Mouse (Mus musculus): ENCODE data around the gene Fam205a1.
"Not testable (repeated sequence)": the region's sequence is repeated elsewhere in the genome, so short reads cannot be mapped to it uniquely, and the experiment has no call there.

Fam205a1 gene

GRCm38 (mm10) chr4:42853788-42854187, at the start of gene Fam205a1:
Fam205a1 (minus strand) TSS chr4:42853888.
- not testable (repeated sequence) for DNase-seq (ENCODE audit: inconsistent ontology term)

- no peak for DNase-seq (ENCODE audit: inconsistent ontology term)
These were observed 49.0 kb upstream of the Fam205a1 start for GRCm38 (mm10) chr4:42902730-42903129.

- DNase-seq (ENCODE audit: inconsistent ontology term): no peak
These were observed 48.5 kb upstream of the Fam205a1 start for GRCm38 (mm10) chr4:42902174-42902573.

- DNase-seq (ENCODE audit: inconsistent ontology term): no peak
These were observed 47.2 kb upstream of the Fam205a1 start for GRCm38 (mm10) chr4:42900878-42901277.

GRCm38 (mm10) chr4:42898914-42899313, 45.2 kb upstream of the Fam205a1 start:
- no peak for DNase-seq (ENCODE audit: inconsistent ontology term)

GRCm38 (mm10) chr4:42895118-42895517, 41.4 kb upstream of the Fam205a1 start:
- DNase-seq (ENCODE audit: inconsistent ontology term): no peak

GRCm38 (mm10) chr4:42891176-42891575, 37.5 kb upstream of the Fam205a1 start:
- no peak for DNase-seq (ENCODE audit: inconsistent ontology term)

GRCm38 (mm10) chr4:42888806-42889205, 35.1 kb upstream of the Fam205a1 start:
- no peak for DNase-seq (ENCODE audit: inconsistent ontology term)

- no peak for DNase-seq (ENCODE audit: inconsistent ontology term)
These were observed 33.2 kb upstream of the Fam205a1 start for GRCm38 (mm10) chr4:42886926-42887325.

- no peak for DNase-seq (ENCODE audit: inconsistent ontology term)
These were observed 26.9 kb upstream of the Fam205a1 start for GRCm38 (mm10) chr4:42880677-42880948.

- no peak for DNase-seq (ENCODE audit: inconsistent ontology term)
These were observed 26.4 kb upstream of the Fam205a1 start for GRCm38 (mm10) chr4:42879829-42880676.

- DNase-seq (ENCODE audit: inconsistent ontology term): no peak
These were observed 24.0 kb upstream of the Fam205a1 start for GRCm38 (mm10) chr4:42877657-42878056.

GRCm38 (mm10) chr4:42876586-42877291, 23.1 kb upstream of the Fam205a1 start:
- peak; percentile 52 for DNase-seq (ENCODE audit: inconsistent ontology term)

- no peak for DNase-seq (ENCODE audit: inconsistent ontology term)
These were observed 20.4 kb upstream of the Fam205a1 start, which contains the start of gene Fam205c for GRCm38 (mm10) chr4:42874134-42874533. Fam205c (minus strand) TSS chr4:42874234.

- DNase-seq (ENCODE audit: inconsistent ontology term): no peak
These were observed 19.2 kb upstream of the Fam205a1 start for GRCm38 (mm10) chr4:42872746-42873435.

GRCm38 (mm10) chr4:42872151-42872550, 18.5 kb upstream of the Fam205a1 start:
- no peak for DNase-seq (ENCODE audit: inconsistent ontology term)

- DNase-seq (ENCODE audit: inconsistent ontology term): no peak
These were observed 17.1 kb upstream of the Fam205a1 start for GRCm38 (mm10) chr4:42870748-42871147.

- DNase-seq (ENCODE audit: inconsistent ontology term): no peak
These were observed 14.5 kb upstream of the Fam205a1 start for GRCm38 (mm10) chr4:42868193-42868592.

- no peak for DNase-seq (ENCODE audit: inconsistent ontology term)
These were observed 13.7 kb upstream of the Fam205a1 start for GRCm38 (mm10) chr4:42867390-42867789.

- not testable (repeated sequence) for DNase-seq (ENCODE audit: inconsistent ontology term)
These were observed 9.8 kb upstream of the Fam205a1 start for GRCm38 (mm10) chr4:42863487-42863886.

- DNase-seq (ENCODE audit: inconsistent ontology term): not testable (repeated sequence)
These were observed 6.8 kb upstream of the Fam205a1 start for GRCm38 (mm10) chr4:42860483-42860882.

GRCm38 (mm10) chr4:42856671-42857070, 3.0 kb upstream of the Fam205a1 start, which contains the start of gene Gm12394:
Gm12394 (minus strand) TSS chr4:42856771.
- not testable (repeated sequence) for DNase-seq (ENCODE audit: inconsistent ontology term)

Data from Muller cell, postnatal 12 days (primary cell).